Mouse (Mus musculus) layer of hippocampus, adult 8-10 months (tissue): ENCODE data around the gene Add1. TPM values are rescaled to one million over a fixed set of nuclear protein-coding genes. Genes with fewer than 3 reads are reported as not detected.

Source experiments
- DNase-seq, 2 experiments: peaks; one replicate each; pipeline ENCODE4 v3.0.0; 2022; ENCODE audit warnings: low spot score in 2 of 2
- total RNA-seq, 4 experiments: library from RNA; stranded (reverse); gene quantifications; 2 replicates each; pipeline ENCODE4 v1.2.4; 2022

Gene Add1
- total RNA-seq, result 100 to 1,000 TPM; 394 to 417 (median 404) TPM

GRCm38 (mm10) chr5:34573268-34574221, at the start of gene Add1:
Add1 (plus strand) TSS chr5:34573664.
- peak; percentile 96 to 98 for DNase-seq

- no peak for DNase-seq
Measured at GRCm38 (mm10) chr5:34523958-34524485, 49.4 kb upstream of the Add1 start.

GRCm38 (mm10) chr5:34524511-34524910, 49.0 kb upstream of the Add1 start:
- DNase-seq, result no peak

GRCm38 (mm10) chr5:34525663-34526476, 47.6 kb upstream of the Add1 start, which contains the start of gene Sh3bp2:
Sh3bp2 (plus strand) TSS chr5:34525838.
- DNase-seq, result peak; percentile 73 to 79

GRCm38 (mm10) chr5:34526477-34526775, 47.0 kb upstream of the Add1 start:
- no peak for DNase-seq

GRCm38 (mm10) chr5:34527352-34527751, 46.1 kb upstream of the Add1 start:
- DNase-seq, result no peak

- DNase-seq, result no peak
Measured at GRCm38 (mm10) chr5:34528724-34529123, 44.7 kb upstream of the Add1 start.

- no peak for DNase-seq
Measured at GRCm38 (mm10) chr5:34530116-34530515, 43.3 kb upstream of the Add1 start.

- DNase-seq, result no peak
Measured at GRCm38 (mm10) chr5:34530687-34531086, 42.8 kb upstream of the Add1 start.

- no peak for DNase-seq
Measured at GRCm38 (mm10) chr5:34533066-34533465, 40.4 kb upstream of the Add1 start.

- peak; percentile 45 to 58 for DNase-seq
Measured at GRCm38 (mm10) chr5:34533820-34534219, 39.6 kb upstream of the Add1 start.

GRCm38 (mm10) chr5:34534776-34535581, 38.5 kb upstream of the Add1 start:
- no peak for DNase-seq

GRCm38 (mm10) chr5:34535831-34536230, 37.6 kb upstream of the Add1 start:
- no peak for DNase-seq

GRCm38 (mm10) chr5:34538079-34538478, 35.4 kb upstream of the Add1 start:
- DNase-seq, result no peak

- no peak for DNase-seq
Measured at GRCm38 (mm10) chr5:34538527-34538926, 34.9 kb upstream of the Add1 start.

GRCm38 (mm10) chr5:34539121-34539520, 34.3 kb upstream of the Add1 start:
- no peak for DNase-seq

GRCm38 (mm10) chr5:34542166-34542565, 31.3 kb upstream of the Add1 start:
- DNase-seq, result no peak

GRCm38 (mm10) chr5:34543114-34543513, 30.4 kb upstream of the Add1 start:
- DNase-seq, result no peak

- no peak for DNase-seq
Measured at GRCm38 (mm10) chr5:34547410-34547809, 26.1 kb upstream of the Add1 start.

- DNase-seq, result no peak
Measured at GRCm38 (mm10) chr5:34549135-34549482, 24.4 kb upstream of the Add1 start.

- no peak for DNase-seq
Measured at GRCm38 (mm10) chr5:34549483-34550221, 23.8 kb upstream of the Add1 start.
